Mouse (Mus musculus) midbrain, embryonic 10.5 days (tissue): ENCODE measurements around the gene Gm21962. TPM values are rescaled to one million over a fixed set of nuclear protein-coding genes. Genes with fewer than 3 reads are reported as not detected.
"Not testable (repeated sequence)": the region's sequence is repeated elsewhere in the genome, so short reads cannot be mapped to it uniquely, and the experiment has no call there.

Source experiments
- DNase-seq: peaks from one replicate; pipeline ENCODE4 v3.0.0-alpha.2; 2017; ENCODE audit warnings: low spot score
- H3K27ac ChIP-seq: fragments of 300-500 bp; sonication (generic); replicated peaks from 2 replicates; pipeline ENCODE4 v1.5.1; 2016; ENCODE audit warnings: mild to moderate bottlenecking
- H3K27me3 ChIP-seq: fragments of 300-500 bp; sonication (generic); 2 replicates; pipeline ENCODE4 v1.6.1; 2016; ENCODE audit warnings: low read depth, mild to moderate bottlenecking; ENCODE audit not compliant: poor library complexity, severe bottlenecking
- H3K36me3 ChIP-seq: fragments of 300-500 bp; sonication (generic); 2 replicates; pipeline ENCODE4 v1.6.1; 2016; ENCODE audit warnings: mild to moderate bottlenecking, moderate library complexity
- H3K4me1 ChIP-seq: fragments of 300-500 bp; sonication (generic); 2 replicates; pipeline ENCODE4 v1.6.1; 2016
- H3K4me3 ChIP-seq: fragments of 300-500 bp; sonication (generic); 2 replicates; pipeline ENCODE4 v1.5.1; 2016; ENCODE audit warnings: mild to moderate bottlenecking, moderate library complexity
- H3K9me3 ChIP-seq: fragments of 300-500 bp; sonication (generic); replicated peaks from 2 replicates; pipeline ENCODE4 v1.6.1; 2016; ENCODE audit warnings: mild to moderate bottlenecking
- WGBS: fragments of 180-500 bp; shearing (Covaris S2); methylation state at CpG from one replicate; pipeline ENCODE4 v1.1.7; 2016; 5-methylcytosine and 5-hydroxymethylcytosine counted together
- polyA plus RNA-seq: library from polyadenylated mRNA; unstranded; fragments of >200 nt; fragmentation: Nextera tagmentation; extraction: Ambion mirVana; gene quantifications from 2 replicates; pipeline ENCODE4 v1.2.1, GENCODE M21; 2016

Gm21962 gene
- polyA plus RNA-seq = not detected in 2 replicates

DNA sequence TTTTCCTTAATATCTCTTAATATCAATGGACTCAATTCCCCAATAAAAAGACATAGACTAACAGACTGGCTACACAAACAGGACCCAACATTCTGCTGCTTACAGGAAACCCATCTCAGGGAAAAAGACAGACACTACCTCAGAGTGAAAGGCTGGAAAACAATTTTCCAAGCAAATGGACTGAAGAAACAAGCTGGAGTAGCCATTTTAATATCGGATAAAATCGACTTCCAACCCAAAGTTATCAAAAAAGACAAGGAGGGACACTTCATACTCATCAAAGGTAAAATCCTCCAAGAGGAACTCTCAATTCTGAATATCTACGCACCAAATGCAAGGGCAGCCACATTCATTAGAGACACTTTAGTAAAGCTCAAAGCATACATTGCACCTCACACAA, at the start of gene Gm21962:
Gene Gm21962, plus strand, starts transcription at position 301 of the 400 bp plus-strand sequence.
- not testable (repeated sequence) for H3K4me3 ChIP-seq, H3K4me1 ChIP-seq, H3K36me3 ChIP-seq, DNase-seq, H3K27ac ChIP-seq, H3K27me3 ChIP-seq, H3K9me3 ChIP-seq
- no CpG with 5 or more reads among the region's 3 CpGs for WGBS

GRCm38 (mm10) chr3:137622091-137622490, 49.2 kb upstream of the Gm21962 start:
- Histone ChIP-seq H3K27me3 (peaks cover 42% of the 10 kb centered on the region), H3K27ac (peak overlapping the region; percentile 46), H3K9me3 (0 out of 2 replicates have a peak, but pooled peaks cover 5% of the 10 kb centered on the region), H3K4me1 (peaks cover 31% of the 10 kb centered on the region), H3K4me3 (no peak overlapping the region), H3K36me3 (peaks cover 12% of the 10 kb centered on the region; the same call in 1 of the 2 replicates)
- DNase-seq = no peak
- WGBS = 30% methylated on average over 6 of the region's 6 CpGs

GRCm38 (mm10) chr3:137622895-137623580, 48.3 kb upstream of the Gm21962 start:
- no peak for DNase-seq
- Histone ChIP-seq H3K27ac (peak overlapping the region; percentile 76), H3K4me1 (peaks cover 31% of the 10 kb centered on the region), H3K27me3 (peaks cover 42% of the 10 kb centered on the region), H3K36me3 (peaks cover 14% of the 10 kb centered on the region; the same call in 1 of the 2 replicates), H3K9me3 (0 out of 2 replicates have a peak, but pooled peaks cover 5% of the 10 kb centered on the region), H3K4me3 (peak overlapping the region; percentile 62)
- 21% methylated on average over 14 of the region's 14 CpGs for WGBS

- Histone ChIP-seq H3K27ac (peak overlapping the region; percentile 76), H3K9me3 (0 out of 2 replicates have a peak, but pooled peaks cover 5% of the 10 kb centered on the region), H3K36me3 (peaks cover 14% of the 10 kb centered on the region; the same call in 1 of the 2 replicates), H3K27me3 (peaks cover 42% of the 10 kb centered on the region), H3K4me3 (peak overlapping the region; percentile 62), H3K4me1 (peaks cover 31% of the 10 kb centered on the region)
- peak; percentile 81 for DNase-seq
- under 1% methylated on average over 47 of the region's 47 CpGs for WGBS
These were observed 47.6 kb upstream of the Gm21962 start for GRCm38 (mm10) chr3:137623581-137624362.

GRCm38 (mm10) chr3:137625054-137625453, 46.3 kb upstream of the Gm21962 start:
- peaks cover 14% of the 10 kb centered on the region; the same call in 1 of the 2 replicates for H3K36me3 ChIP-seq
- H3K27me3 ChIP-seq = peaks cover 42% of the 10 kb centered on the region
- no peak for DNase-seq
- H3K4me1 ChIP-seq = peaks cover 31% of the 10 kb centered on the region
- 0 out of 2 replicates have a peak, but pooled peaks cover 4% of the 10 kb centered on the region for H3K9me3 ChIP-seq
- no peak overlapping the region for H3K4me3 ChIP-seq
- WGBS = 85% methylated on average over 5 of the region's 5 CpGs
- H3K27ac ChIP-seq = no peak overlapping the region

- no peak overlapping the region for H3K4me3 ChIP-seq
- no peaks in the 10 kb centered on the region for H3K27me3 ChIP-seq
- H3K27ac ChIP-seq = no peak overlapping the region
- H3K9me3 ChIP-seq = no peaks in the 10 kb centered on the region
- no peaks in the 10 kb centered on the region for H3K4me1 ChIP-seq
- DNase-seq = no peak
- H3K36me3 ChIP-seq = no peaks in the 10 kb centered on the region
- WGBS = 88% methylated on average over 10 of the region's 10 CpGs
These were observed 37.6 kb upstream of the Gm21962 start for GRCm38 (mm10) chr3:137633726-137634125.

DNA sequence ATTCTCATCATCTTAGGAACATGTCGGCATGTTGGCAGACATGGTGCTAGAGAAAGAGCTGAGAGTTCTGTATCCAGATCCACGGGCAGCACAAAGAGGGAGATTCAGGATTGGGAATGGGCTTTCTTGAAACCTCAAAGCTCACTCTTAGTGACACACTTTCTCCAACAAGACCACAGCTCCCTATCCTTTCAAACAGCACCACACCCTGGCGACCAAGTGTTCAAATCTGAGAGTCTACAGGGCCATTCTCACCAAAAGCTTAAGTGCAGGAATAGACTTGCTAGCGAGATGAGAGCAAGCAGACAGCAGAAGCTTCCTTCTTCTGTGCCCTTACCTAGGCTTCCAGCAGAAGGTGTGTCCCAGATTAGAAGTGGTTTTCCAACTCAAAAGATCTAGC, 34.8 kb upstream of the Gm21962 start:
- 90% methylated on average over 4 of the region's 4 CpGs for WGBS
- H3K27me3 ChIP-seq = no peaks in the 10 kb centered on the region
- no peak overlapping the region for H3K27ac ChIP-seq
- H3K9me3 ChIP-seq = no peaks in the 10 kb centered on the region
- H3K4me1 ChIP-seq = no peaks in the 10 kb centered on the region
- no peak for DNase-seq
- H3K4me3 ChIP-seq = no peak overlapping the region
- H3K36me3 ChIP-seq = no peaks in the 10 kb centered on the region

GRCm38 (mm10) chr3:137641238-137641637, 30.1 kb upstream of the Gm21962 start:
- Histone ChIP-seq H3K4me3 (no peak overlapping the region), H3K36me3 (no peaks in the 10 kb centered on the region), H3K4me1 (peaks cover 11% of the 10 kb centered on the region), H3K27ac (no peak overlapping the region), H3K9me3 (no peaks in the 10 kb centered on the region), H3K27me3 (no peaks in the 10 kb centered on the region)
- DNase-seq = no peak
- 92% methylated on average over 5 of the region's 5 CpGs for WGBS

GRCm38 (mm10) chr3:137642137-137642536, 29.2 kb upstream of the Gm21962 start:
- Histone ChIP-seq H3K27me3 (no peaks in the 10 kb centered on the region), H3K36me3 (no peaks in the 10 kb centered on the region), H3K4me1 (peaks cover 11% of the 10 kb centered on the region), H3K4me3 (no peak overlapping the region), H3K9me3 (no peaks in the 10 kb centered on the region), H3K27ac (no peak overlapping the region)
- 68% methylated on average over 8 of the region's 8 CpGs for WGBS
- no peak for DNase-seq

- Histone ChIP-seq H3K36me3 (no peaks in the 10 kb centered on the region), H3K9me3 (no peaks in the 10 kb centered on the region), H3K27me3 (no peaks in the 10 kb centered on the region), H3K4me3 (no peak overlapping the region), H3K4me1 (peaks cover 13% of the 10 kb centered on the region), H3K27ac (no peak overlapping the region)
- DNase-seq = no peak
- WGBS = 64% methylated on average over 3 of the region's 3 CpGs
These were observed 28.8 kb upstream of the Gm21962 start for GRCm38 (mm10) chr3:137642568-137642967.

- no peak overlapping the region for H3K27ac ChIP-seq
- H3K9me3 ChIP-seq = no peaks in the 10 kb centered on the region
- no peaks in the 10 kb centered on the region for H3K27me3 ChIP-seq
- H3K4me3 ChIP-seq = no peak overlapping the region
- DNase-seq = no peak
- 95% methylated on average over 3 of the region's 3 CpGs for WGBS
- no peaks in the 10 kb centered on the region for H3K36me3 ChIP-seq
- H3K4me1 ChIP-seq = peaks cover 16% of the 10 kb centered on the region
These were observed 27.2 kb upstream of the Gm21962 start for GRCm38 (mm10) chr3:137644081-137644480.

- Histone ChIP-seq H3K27me3 (no peaks in the 10 kb centered on the region), H3K9me3 (no peaks in the 10 kb centered on the region), H3K4me3 (no peak overlapping the region), H3K27ac (no peak overlapping the region), H3K4me1 (peaks cover 16% of the 10 kb centered on the region), H3K36me3 (no peaks in the 10 kb centered on the region)
- no peak for DNase-seq
- 90% methylated on average over 6 of the region's 6 CpGs for WGBS
These were observed 26.4 kb upstream of the Gm21962 start for GRCm38 (mm10) chr3:137644947-137645346.
